Mouse (Mus musculus) stomach, embryonic 16.5 days (tissue): Measurements from ENCODE around the gene Mospd3. TPM values are rescaled to one million over a fixed set of nuclear protein-coding genes. Genes with fewer than 3 reads are reported as not detected.

Source experiments
- ATAC-seq: fragments of 200-750 bp; cut with Nextera tagmentation; 2 replicates; pipeline ENCODE4 v1.8.0; 2017; ENCODE audit warnings: moderate number of reproducible peaks, moderate TSS enrichment; ENCODE audit not compliant: insufficient read depth, low FRiP score
- H3K27ac ChIP-seq: fragments of 300-500 bp; sonication (generic); 2 replicates; pipeline ENCODE4 v1.5.1; 2014; ENCODE audit warnings: low read length
- H3K27me3 ChIP-seq: fragments of 300-500 bp; sonication (generic); 2 replicates; pipeline ENCODE4 v1.6.1; 2014; ENCODE audit warnings: low read length, control low read depth, mixed read lengths; ENCODE audit not compliant: control insufficient read depth, insufficient read depth
- H3K36me3 ChIP-seq: fragments of 300-500 bp; sonication (generic); 2 replicates; pipeline ENCODE4 v1.6.1; 2014; ENCODE audit warnings: low read length; ENCODE audit not compliant: control insufficient read depth, insufficient read depth
- H3K4me1 ChIP-seq: fragments of 300-500 bp; sonication (generic); 2 replicates; pipeline ENCODE4 v1.6.1; 2014; ENCODE audit warnings: low read length, control low read depth, mixed read lengths; ENCODE audit not compliant: control insufficient read depth, insufficient read depth
- H3K4me2 ChIP-seq: fragments of 300-500 bp; sonication (generic); 2 replicates; pipeline ENCODE4 v1.6.1; 2014; ENCODE audit warnings: low read depth, low read length, mixed read lengths
- H3K4me3 ChIP-seq: fragments of 300-500 bp; sonication (generic); replicated peaks from 2 replicates; pipeline ENCODE4 v1.5.1; 2014; ENCODE audit warnings: mild to moderate bottlenecking, low read length
- H3K9ac ChIP-seq: fragments of 300-500 bp; sonication (generic); 2 replicates; pipeline ENCODE4 v1.6.1; 2014; ENCODE audit warnings: low read length
- H3K9me3 ChIP-seq: fragments of 300-500 bp; sonication (generic); replicated peaks from 2 replicates; pipeline ENCODE4 v1.6.1; 2016; ENCODE audit warnings: low read length, control low read depth; ENCODE audit not compliant: control insufficient read depth
- WGBS: fragments of 180-500 bp; shearing (Covaris S2); extraction: QIAGEN DNeasy Blood & Tissue Kit; methylation state at CpG from one replicate; pipeline ENCODE4 v1.1.7; 2014; 5-methylcytosine and 5-hydroxymethylcytosine counted together
- polyA plus RNA-seq: library from polyadenylated mRNA; unstranded; fragments of >200 nt; fragmentation: Nextera tagmentation; extraction: Ambion mirVana; gene quantifications from 2 replicates; pipeline ENCODE4 v1.2.1, GENCODE M21; 2015

Gene Mospd3
- polyA plus RNA-seq = 23.8 and 24.3 TPM in 2 replicates

DNA sequence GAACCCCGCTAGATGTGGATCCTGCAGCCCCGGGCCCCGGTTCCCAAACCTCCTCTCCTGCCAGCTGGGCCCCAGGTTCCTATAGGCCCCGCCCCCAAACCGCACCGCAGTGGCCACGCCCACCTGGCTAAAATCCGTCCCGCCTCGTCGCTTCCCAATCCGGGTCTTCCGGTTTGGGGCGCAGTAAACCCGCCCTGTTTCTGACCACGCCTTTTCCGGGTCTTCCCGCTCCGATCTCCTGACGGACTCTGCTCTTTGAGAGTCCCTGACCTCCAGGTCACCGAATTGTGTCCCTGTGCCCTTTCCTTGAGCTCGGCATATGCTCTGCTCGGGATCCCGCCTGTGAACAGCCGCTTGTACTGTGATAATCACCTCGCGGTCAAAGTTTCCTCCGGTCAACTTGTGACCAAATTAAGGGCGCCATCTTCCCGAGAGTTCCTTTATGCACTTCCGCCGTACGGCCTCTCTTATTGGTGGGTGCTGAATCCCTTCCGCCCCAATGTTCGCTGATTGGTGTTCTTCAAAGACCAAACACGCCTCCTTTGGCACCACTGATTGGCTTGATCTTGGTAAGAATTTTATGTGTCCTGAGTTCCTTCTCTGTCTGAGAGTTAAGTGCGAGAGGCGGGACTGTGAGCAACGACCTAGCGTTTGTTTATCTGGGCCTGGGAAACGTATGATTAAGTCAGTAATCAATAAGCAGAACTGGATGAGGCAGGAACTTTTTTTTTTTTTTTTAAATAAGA lies at the start of gene Mospd3:
TSS of gene Mospd3 (minus strand) at position 440 of the 746 bp plus-strand sequence.
- no peaks in the 10 kb centered on the region for H3K36me3 ChIP-seq
- H3K4me2 ChIP-seq = peak within 1 kb of the TSS; percentile 92
- H3K27ac ChIP-seq = peak within 1 kb of the TSS; percentile 90
- no peaks in the 10 kb centered on the region for H3K27me3 ChIP-seq
- no peaks in the 10 kb centered on the region for H3K9me3 ChIP-seq
- H3K4me3 ChIP-seq = peak within 1 kb of the TSS; percentile 81
- peak within 1 kb of the TSS; percentile 91 for H3K9ac ChIP-seq
- peak; percentile 96 for ATAC-seq
- WGBS = under 1% methylated on average over 41 of the region's 41 CpGs
- peaks cover 14% of the 10 kb centered on the region for H3K4me1 ChIP-seq

GRCm38 (mm10) chr5:137649669-137650571 lies 49.1 kb upstream of the Mospd3 start:
- Histone ChIP-seq H3K4me3 (no peak overlapping the region), H3K9me3 (no peaks in the 10 kb centered on the region), H3K9ac (peak overlapping the region; percentile 29; the same call in 1 of the 2 replicates), H3K36me3 (no peaks in the 10 kb centered on the region; the same call in 1 of the 2 replicates), H3K4me1 (peaks cover 31% of the 10 kb centered on the region), H3K4me2 (peak overlapping the region; percentile 34), H3K27me3 (peaks cover 14% of the 10 kb centered on the region), H3K27ac (peak overlapping the region; percentile 14; the same call in 1 of the 2 replicates)
- peak; percentile 44; the same call in 1 of the 2 replicates for ATAC-seq
- 13% methylated on average over 18 of the region's 18 CpGs for WGBS

DNA sequence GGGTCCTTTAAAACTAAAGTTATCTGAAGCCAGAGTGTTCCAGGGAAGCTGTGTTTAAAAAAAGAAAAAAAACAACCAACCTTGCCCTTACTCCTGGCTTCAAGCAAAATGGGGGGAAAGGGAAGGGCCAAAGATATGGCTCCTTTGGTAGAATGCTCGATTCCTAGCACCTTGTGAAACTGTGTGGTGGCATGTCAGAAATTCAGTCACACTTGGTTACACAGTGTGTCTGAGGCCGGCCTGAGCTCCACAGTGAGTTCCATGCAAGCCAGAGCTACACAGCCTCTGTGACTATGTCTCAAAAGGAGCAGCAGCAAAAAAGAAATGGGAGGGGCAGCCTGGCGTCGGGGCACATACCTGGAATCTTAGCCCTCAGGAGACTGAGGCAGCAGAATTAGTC lies 48.4 kb upstream of the Mospd3 start:
- H3K27ac ChIP-seq = no peak overlapping the region
- no peak for ATAC-seq
- no peak overlapping the region for H3K4me3 ChIP-seq
- no peaks in the 10 kb centered on the region for H3K36me3 ChIP-seq
- WGBS = 32% methylated on average over 4 of the region's 4 CpGs
- H3K9ac ChIP-seq = 0 out of 2 replicates have a peak overlapping the region, but pooled peaks have one; percentile 12
- peaks cover 31% of the 10 kb centered on the region for H3K4me1 ChIP-seq
- H3K27me3 ChIP-seq = peaks cover 20% of the 10 kb centered on the region
- no peaks in the 10 kb centered on the region for H3K9me3 ChIP-seq
- no peak overlapping the region for H3K4me2 ChIP-seq

GRCm38 (mm10) chr5:137647827-137648601 lies 47.2 kb upstream of the Mospd3 start:
- H3K27me3 ChIP-seq = peaks cover 27% of the 10 kb centered on the region
- H3K27ac ChIP-seq = no peak overlapping the region
- no peak overlapping the region for H3K4me3 ChIP-seq
- H3K4me2 ChIP-seq = no peak overlapping the region
- no peak for ATAC-seq
- H3K4me1 ChIP-seq = peaks cover 31% of the 10 kb centered on the region
- 41% methylated on average over 9 of the region's 9 CpGs for WGBS
- H3K36me3 ChIP-seq = no peaks in the 10 kb centered on the region
- H3K9me3 ChIP-seq = no peaks in the 10 kb centered on the region
- H3K9ac ChIP-seq = no peak overlapping the region

DNA sequence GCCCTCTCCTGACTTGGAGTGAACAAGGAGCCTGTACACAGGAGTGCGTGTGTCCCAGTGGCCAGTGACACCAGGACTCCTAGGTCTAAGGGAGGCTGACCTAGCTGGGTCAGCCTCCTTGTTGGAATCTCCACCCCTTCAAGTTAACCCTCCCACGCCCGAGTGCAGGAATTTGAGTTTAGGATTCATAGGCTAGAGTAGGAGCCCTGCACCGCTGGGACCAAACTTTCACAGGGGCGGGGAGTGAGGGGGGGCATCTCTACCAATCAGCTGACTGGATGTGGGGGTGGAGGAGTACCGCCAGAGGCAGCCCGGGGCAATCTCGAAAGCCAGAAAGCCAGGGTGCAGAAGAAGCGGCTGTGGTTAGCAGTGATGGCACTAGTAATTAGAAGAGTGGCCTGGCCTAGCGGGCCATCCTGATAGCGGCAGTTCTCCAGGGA lies 44.8 kb upstream of the Mospd3 start, which contains the start of gene Irs3:
TSS of gene Irs3 (minus strand) at position 63 of the 440 bp plus-strand sequence.
- Histone ChIP-seq H3K27me3 (peaks cover 27% of the 10 kb centered on the region), H3K36me3 (peaks cover 7% of the 10 kb centered on the region), H3K27ac (no peak within 1 kb of the TSS), H3K9me3 (no peaks in the 10 kb centered on the region), H3K4me3 (peak within 1 kb of the TSS; percentile 33), H3K4me2 (peak within 1 kb of the TSS; percentile 53), H3K4me1 (peaks cover 27% of the 10 kb centered on the region), H3K9ac (peak within 1 kb of the TSS; percentile 23; the same call in 1 of the 2 replicates)
- 31% methylated on average over 11 of the region's 11 CpGs for WGBS
- ATAC-seq = no peak

DNA sequence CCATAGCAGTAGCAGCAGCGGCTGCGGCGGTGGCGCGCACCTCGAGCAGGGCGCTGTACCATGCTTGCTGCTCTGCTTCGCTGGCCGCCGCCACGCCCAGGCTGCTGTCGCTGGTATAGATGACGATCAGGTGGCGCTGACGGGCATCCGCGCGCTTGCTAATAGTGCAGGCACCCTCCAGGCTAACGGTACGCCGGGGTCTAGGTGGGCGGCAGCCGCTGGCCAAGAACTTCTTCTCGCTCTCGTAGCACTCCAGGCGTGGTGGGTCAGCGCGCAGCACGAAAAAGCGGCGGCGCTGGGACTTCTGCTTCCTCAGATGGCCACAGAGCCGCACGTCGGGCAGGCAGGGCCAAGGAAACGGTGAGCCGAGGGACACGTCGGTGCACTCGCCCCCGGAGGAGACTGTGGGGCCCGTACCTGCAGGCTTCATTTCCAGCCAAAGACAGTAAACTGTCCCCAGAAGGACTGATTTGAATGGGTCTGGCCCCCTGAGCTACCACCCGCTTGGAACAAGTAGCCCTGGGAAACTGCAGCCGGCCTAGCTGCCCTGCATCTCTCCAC lies 44.3 kb upstream of the Mospd3 start:
- Histone ChIP-seq H3K36me3 (peaks cover 12% of the 10 kb centered on the region), H3K4me1 (peaks cover 22% of the 10 kb centered on the region), H3K4me3 (peak overlapping the region; percentile 33), H3K9me3 (no peaks in the 10 kb centered on the region), H3K9ac (peak overlapping the region; percentile 23; the same call in 1 of the 2 replicates), H3K27me3 (peaks cover 27% of the 10 kb centered on the region), H3K4me2 (peak overlapping the region; percentile 53), H3K27ac (no peak overlapping the region)
- WGBS = 5% methylated on average over 44 of the region's 44 CpGs
- no peak for ATAC-seq

DNA sequence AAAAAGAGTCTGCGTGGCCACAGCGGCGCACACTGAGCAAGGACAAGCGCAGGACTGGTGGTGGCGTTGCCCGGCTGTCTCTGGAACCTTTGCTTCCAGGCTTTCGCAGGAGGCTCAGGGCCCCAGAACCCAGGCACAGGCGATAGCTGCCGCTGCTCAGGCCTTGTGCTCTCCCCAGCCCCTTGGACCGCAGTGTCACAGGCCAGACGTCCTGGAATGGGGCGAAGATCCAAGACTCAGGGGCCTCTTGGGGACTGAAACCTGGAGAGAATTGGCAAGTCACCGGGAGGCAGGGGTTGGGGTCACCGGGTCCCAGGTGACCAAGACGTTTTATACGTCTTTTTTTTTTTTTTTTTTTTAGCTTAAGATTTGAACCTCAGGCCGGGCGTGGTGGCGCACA lies 43.6 kb upstream of the Mospd3 start:
- H3K27ac ChIP-seq = no peak overlapping the region
- ATAC-seq = no peak
- no peaks in the 10 kb centered on the region for H3K9me3 ChIP-seq
- no peak overlapping the region for H3K4me2 ChIP-seq
- WGBS = 53% methylated on average over 19 of the region's 19 CpGs
- no peak overlapping the region for H3K9ac ChIP-seq
- no peak overlapping the region for H3K4me3 ChIP-seq
- H3K27me3 ChIP-seq = peaks cover 27% of the 10 kb centered on the region
- peaks cover 15% of the 10 kb centered on the region for H3K36me3 ChIP-seq
- H3K4me1 ChIP-seq = peaks cover 15% of the 10 kb centered on the region

DNA sequence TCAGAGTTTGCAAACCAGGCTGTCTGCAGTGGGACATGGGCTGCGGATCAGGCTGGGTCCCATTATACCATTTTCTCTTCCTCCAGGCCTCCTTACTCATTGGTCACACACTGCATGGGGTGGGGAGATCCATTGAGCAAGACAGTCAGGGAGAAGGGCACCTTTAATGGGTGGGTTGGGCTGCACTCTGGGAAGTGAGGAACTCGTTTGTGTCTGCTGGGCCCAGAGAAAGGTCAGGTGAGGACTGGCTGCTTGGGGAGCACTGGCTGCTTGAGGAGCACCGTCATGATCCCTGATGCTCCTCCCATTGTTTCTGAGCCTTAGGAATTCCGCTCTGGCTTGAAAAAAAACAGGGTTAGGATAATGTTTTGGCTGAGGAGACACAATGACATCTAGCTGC lies 42.0 kb upstream of the Mospd3 start:
- Histone ChIP-seq H3K9ac (no peak overlapping the region), H3K27me3 (peaks cover 27% of the 10 kb centered on the region), H3K4me3 (no peak overlapping the region), H3K4me2 (no peak overlapping the region), H3K27ac (no peak overlapping the region), H3K36me3 (peaks cover 29% of the 10 kb centered on the region), H3K9me3 (no peaks in the 10 kb centered on the region), H3K4me1 (peaks cover 8% of the 10 kb centered on the region; the same call in 1 of the 2 replicates)
- ATAC-seq = no peak
- 49% methylated on average over 4 of the region's 4 CpGs for WGBS
